Mouse (Mus musculus): ENCODE measurements around the gene Vwa3a. TPM values are rescaled to one million over a fixed set of nuclear protein-coding genes. Genes with fewer than 3 reads are reported as not detected.

Gene Vwa3a
- total and polyA plus RNA-seq, 2 experiments from 2014 or later, result 1.6 to 2.4 TPM

GRCm38 (mm10) chr7:120743366-120744351, 4.5 kb downstream of the Vwa3a start:
- Histone ChIP-seq H3K4me1 (ENCODE audit: insufficient read depth, low read length) (0 out of 2 replicates have a peak, but pooled peaks cover 4% of the 10 kb centered on the region), H3K9ac (replicated peaks; ENCODE audit: low read length) (no peak overlapping the region), H3K27ac (no peak overlapping the region), H3K4me2 (ENCODE audit: low read depth, low read length) (no peak overlapping the region), H3K4me3 (ENCODE audit: low read length) (no peak overlapping the region), H3K36me3 (ENCODE audit: insufficient read depth, low read length) (no peaks in the 10 kb centered on the region), H3K27me3 (ENCODE audit: insufficient read depth, low read length) (no peaks in the 10 kb centered on the region), H3K9me3 (ENCODE audit: low read length) (no peaks in the 10 kb centered on the region)
- TF ChIP-seq CTCF (IDR thresholded peaks at IDR 0.05; ENCODE audit: low read depth), result no peak
- 66% methylated on average over 14 of the region's 14 CpGs for WGBS
- no peak for ATAC-seq
- DNase-seq (ENCODE audit: low spot score), result no peak

GRCm38 (mm10) chr7:120744606-120745005, 5.5 kb downstream of the Vwa3a start:
- Histone ChIP-seq H3K9ac (replicated peaks; ENCODE audit: low read length) (no peak overlapping the region), H3K4me2 (ENCODE audit: low read depth, low read length) (no peak overlapping the region), H3K27ac (no peak overlapping the region), H3K4me1 (ENCODE audit: insufficient read depth, low read length) (no peaks in the 10 kb centered on the region), H3K36me3 (ENCODE audit: insufficient read depth, low read length) (no peaks in the 10 kb centered on the region), H3K4me3 (ENCODE audit: low read length) (no peak overlapping the region), H3K27me3 (ENCODE audit: insufficient read depth, low read length) (no peaks in the 10 kb centered on the region), H3K9me3 (ENCODE audit: low read length) (no peaks in the 10 kb centered on the region)
- DNase-seq (ENCODE audit: low spot score), result no peak
- 92% methylated on average over 6 of the region's 6 CpGs for WGBS
- no peak for TF ChIP-seq CTCF (IDR thresholded peaks at IDR 0.05; ENCODE audit: low read depth)
- no peak for ATAC-seq

DNA sequence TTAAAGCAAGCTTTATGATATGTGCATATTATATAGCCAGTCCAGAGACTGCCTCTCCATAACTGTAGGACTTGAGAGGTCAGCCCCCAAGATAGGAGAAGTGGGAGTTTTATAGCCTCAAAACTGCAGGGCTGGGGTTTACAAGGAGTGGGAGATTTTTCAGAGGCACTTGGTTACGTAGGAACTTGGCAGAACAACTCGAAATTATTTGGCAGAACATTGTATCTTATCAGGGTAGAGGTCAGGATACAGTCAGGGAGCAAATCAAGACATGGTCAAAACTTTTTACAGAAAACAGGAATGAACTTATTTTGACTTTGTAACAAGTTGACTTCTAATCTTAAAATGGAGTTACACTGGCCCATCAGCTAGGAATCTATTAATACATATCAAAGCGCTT, 6.9 kb downstream of the Vwa3a start:
- Histone ChIP-seq H3K27ac (no peak overlapping the region), H3K4me3 (ENCODE audit: low read length) (no peak overlapping the region), H3K36me3 (ENCODE audit: insufficient read depth, low read length) (no peaks in the 10 kb centered on the region), H3K4me1 (ENCODE audit: insufficient read depth, low read length) (no peaks in the 10 kb centered on the region), H3K9ac (replicated peaks; ENCODE audit: low read length) (no peak overlapping the region), H3K27me3 (ENCODE audit: insufficient read depth, low read length) (no peaks in the 10 kb centered on the region), H3K4me2 (ENCODE audit: low read depth, low read length) (no peak overlapping the region), H3K9me3 (ENCODE audit: low read length) (no peaks in the 10 kb centered on the region)
- no peak for DNase-seq (ENCODE audit: low spot score)
- 75% methylated on average over 3 of the region's 3 CpGs for WGBS
- TF ChIP-seq CTCF (IDR thresholded peaks at IDR 0.05; ENCODE audit: low read depth), result no peak
- no peak for ATAC-seq

GRCm38 (mm10) chr7:120746821-120747220, 7.7 kb downstream of the Vwa3a start:
- Histone ChIP-seq H3K9me3 (ENCODE audit: low read length) (no peaks in the 10 kb centered on the region), H3K27me3 (ENCODE audit: insufficient read depth, low read length) (no peaks in the 10 kb centered on the region), H3K36me3 (ENCODE audit: insufficient read depth, low read length) (no peaks in the 10 kb centered on the region), H3K4me3 (ENCODE audit: low read length) (no peak overlapping the region), H3K27ac (no peak overlapping the region), H3K9ac (replicated peaks; ENCODE audit: low read length) (no peak overlapping the region), H3K4me2 (ENCODE audit: low read depth, low read length) (no peak overlapping the region), H3K4me1 (ENCODE audit: insufficient read depth, low read length) (no peaks in the 10 kb centered on the region)
- no peak for TF ChIP-seq CTCF (IDR thresholded peaks at IDR 0.05; ENCODE audit: low read depth)
- ATAC-seq (no peak), DNase-seq (ENCODE audit: low spot score) (no peak)
- 93% methylated on average over 5 of the region's 5 CpGs for WGBS

GRCm38 (mm10) chr7:120748478-120748877, 9.4 kb downstream of the Vwa3a start:
- no peak for TF ChIP-seq CTCF (IDR thresholded peaks at IDR 0.05; ENCODE audit: low read depth)
- no peaks in the 10 kb centered on the region for H3K9me3 ChIP-seq (ENCODE audit: low read length)
- H3K36me3 ChIP-seq (ENCODE audit: insufficient read depth, low read length), result no peaks in the 10 kb centered on the region
- no peak overlapping the region for H3K27ac ChIP-seq
- ATAC-seq, result no peak
- H3K4me1 ChIP-seq (ENCODE audit: insufficient read depth, low read length), result no peaks in the 10 kb centered on the region
- H3K4me2 ChIP-seq (ENCODE audit: low read depth, low read length), result no peak overlapping the region
- no peak overlapping the region for H3K9ac ChIP-seq (replicated peaks; ENCODE audit: low read length)
- H3K4me3 ChIP-seq (ENCODE audit: low read length), result no peak overlapping the region
- H3K27me3 ChIP-seq (ENCODE audit: insufficient read depth, low read length), result no peaks in the 10 kb centered on the region
- DNase-seq (ENCODE audit: low spot score), result no peak

- no peaks in the 10 kb centered on the region for H3K27me3 ChIP-seq (ENCODE audit: insufficient read depth, low read length)
- no peak overlapping the region for H3K27ac ChIP-seq
- ATAC-seq (no peak), DNase-seq (ENCODE audit: low spot score) (no peak)
- no peaks in the 10 kb centered on the region for H3K4me1 ChIP-seq (ENCODE audit: insufficient read depth, low read length)
- no peaks in the 10 kb centered on the region for H3K36me3 ChIP-seq (ENCODE audit: insufficient read depth, low read length)
- no peak overlapping the region for H3K4me2 ChIP-seq (ENCODE audit: low read depth, low read length)
- no peak overlapping the region for H3K4me3 ChIP-seq (ENCODE audit: low read length)
- H3K9me3 ChIP-seq (ENCODE audit: low read length), result no peaks in the 10 kb centered on the region
- no peak overlapping the region for H3K9ac ChIP-seq (replicated peaks; ENCODE audit: low read length)
- TF ChIP-seq CTCF (IDR thresholded peaks at IDR 0.05; ENCODE audit: low read depth), result no peak
These were observed 12.2 kb downstream of the Vwa3a start for GRCm38 (mm10) chr7:120751330-120751729.

DNA sequence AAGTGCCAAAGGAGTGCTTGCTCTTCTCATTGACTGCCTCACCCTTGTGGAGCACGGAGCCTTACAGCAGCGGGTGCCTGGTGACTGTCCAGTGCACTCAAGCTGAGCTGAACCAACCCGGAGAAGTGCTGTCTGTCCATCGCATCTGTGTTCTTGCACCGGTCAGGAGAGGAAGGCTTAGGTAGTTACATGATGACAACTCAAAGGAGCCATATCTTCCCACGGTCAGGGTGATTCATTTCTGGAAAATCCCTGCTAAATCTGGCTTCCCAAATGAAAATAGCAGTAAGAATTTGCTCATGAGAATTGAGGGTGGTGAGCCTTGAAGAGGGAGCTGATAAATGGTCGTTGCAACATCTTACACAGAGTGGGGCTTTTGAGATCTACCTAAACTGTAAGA, 12.8 kb downstream of the Vwa3a start:
- Histone ChIP-seq H3K36me3 (ENCODE audit: insufficient read depth, low read length) (no peaks in the 10 kb centered on the region), H3K4me3 (ENCODE audit: low read length) (no peak overlapping the region), H3K27me3 (ENCODE audit: insufficient read depth, low read length) (no peaks in the 10 kb centered on the region), H3K27ac (no peak overlapping the region), H3K4me1 (ENCODE audit: insufficient read depth, low read length) (no peaks in the 10 kb centered on the region), H3K9ac (replicated peaks; ENCODE audit: low read length) (no peak overlapping the region), H3K9me3 (ENCODE audit: low read length) (no peaks in the 10 kb centered on the region), H3K4me2 (ENCODE audit: low read depth, low read length) (no peak overlapping the region)
- no peak for TF ChIP-seq CTCF (IDR thresholded peaks at IDR 0.05; ENCODE audit: low read depth)
- 92% methylated on average over 7 of the region's 7 CpGs for WGBS
- DNase-seq (ENCODE audit: low spot score), result no peak
- ATAC-seq, result no peak

All from hindbrain, postnatal 0 days (tissue).